Mouse (Mus musculus) kidney, postnatal 0 days (tissue): ENCODE measurements around the gene Sf3b1. TPM values are rescaled to one million over a fixed set of nuclear protein-coding genes. Genes with fewer than 3 reads are reported as not detected.
A peak's percentile ranks its signal among the peaks of the same experiment; 100 is the strongest.

Experiments used
- ATAC-seq: fragments of 200-750 bp; cut with Nextera tagmentation; replicated peaks from 2 replicates; pipeline ENCODE4 v1.8.0; 2017; ENCODE audit warnings: low read depth, moderate number of reproducible peaks, moderate TSS enrichment, moderate library complexity; ENCODE audit not compliant: low FRiP score
- DNase-seq: peaks from one replicate; pipeline ENCODE4 v3.0.0-alpha.2; 2016; ENCODE audit warnings: low spot score
- H3K27ac ChIP-seq: fragments of 300-500 bp; sonication (generic); 2 replicates; pipeline ENCODE4 v1.5.1; 2014; ENCODE audit warnings: mild to moderate bottlenecking
- H3K27me3 ChIP-seq: fragments of 300-500 bp; sonication (generic); 2 replicates; pipeline ENCODE4 v1.6.1; 2014; ENCODE audit warnings: low read length, mixed read lengths; ENCODE audit not compliant: insufficient read depth
- H3K36me3 ChIP-seq: fragments of 300-500 bp; sonication (generic); 2 replicates; pipeline ENCODE4 v1.6.1; 2014; ENCODE audit warnings: low read length, mixed read lengths; ENCODE audit not compliant: insufficient read depth
- H3K4me1 ChIP-seq: fragments of 300-500 bp; sonication (generic); replicated peaks from 2 replicates; pipeline ENCODE4 v1.6.1; 2014; ENCODE audit warnings: antibody characterized with exemption, low read length, mixed read lengths; ENCODE audit not compliant: insufficient read depth
- H3K4me2 ChIP-seq: fragments of 300-500 bp; sonication (generic); 2 replicates; pipeline ENCODE4 v1.6.1; 2014; ENCODE audit warnings: mild to moderate bottlenecking, low read length, moderate library complexity, mixed read lengths
- H3K4me3 ChIP-seq: fragments of 300-500 bp; sonication (generic); replicated peaks from 2 replicates; pipeline ENCODE4 v1.5.1; 2014; ENCODE audit warnings: low read depth, low read length
- H3K9ac ChIP-seq: fragments of 300-500 bp; sonication (generic); 2 replicates; pipeline ENCODE4 v1.6.1; 2014; ENCODE audit warnings: low read depth, low read length
- H3K9me3 ChIP-seq: fragments of 300-500 bp; sonication (generic); replicated peaks from 2 replicates; pipeline ENCODE4 v1.6.1; 2016; ENCODE audit warnings: low read length, inconsistent platforms, mixed read lengths
- CTCF ChIP-seq: IDR thresholded peaks from 2 replicates; pipeline ENCODE4 v1.5.1; 2016; ENCODE audit warnings: antibody characterized with exemption, low read depth, mild to moderate bottlenecking, moderate library complexity
- WGBS: fragments of 180-500 bp; shearing (Covaris S2); extraction: QIAGEN DNeasy Blood & Tissue Kit; methylation state at CpG from one replicate; pipeline ENCODE4 v1.1.7; 2014; 5-methylcytosine and 5-hydroxymethylcytosine counted together
- polyA plus RNA-seq: library from polyadenylated mRNA; unstranded; fragments of >200 nt; fragmentation: Nextera tagmentation; extraction: Ambion mirVana; gene quantifications from 2 replicates; pipeline ENCODE4 v1.2.1, GENCODE M21; 2015

Sf3b1 gene
- polyA plus RNA-seq, 1 experiment from 2014 or later = 271 TPM

GRCm38 (mm10) chr1:55051671-55052070 is 24.4 kb upstream of the Sf3b1 start:
- peak overlapping the region; percentile 81; the same call in 1 of the 2 replicates for H3K27ac ChIP-seq
- WGBS = 71% methylated on average over 3 of the region's 3 CpGs
- no peaks in the 10 kb centered on the region for H3K9me3 ChIP-seq
- no peak overlapping the region for H3K4me3 ChIP-seq
- DNase-seq (no peak), ATAC-seq (no peak)
- no peak for TF ChIP-seq CTCF
- 0 out of 2 replicates have a peak, but pooled peaks cover 3% of the 10 kb centered on the region for H3K4me1 ChIP-seq
- peak overlapping the region; percentile 62; the same call in 1 of the 2 replicates for H3K9ac ChIP-seq
- no peaks in the 10 kb centered on the region for H3K27me3 ChIP-seq
- 0 out of 2 replicates have a peak overlapping the region, but pooled peaks have one; percentile 85 for H3K4me2 ChIP-seq
- H3K36me3 ChIP-seq = no peaks in the 10 kb centered on the region

GRCm38 (mm10) chr1:55048841-55049587 is 21.7 kb upstream of the Sf3b1 start:
- no peak for ATAC-seq
- Histone ChIP-seq H3K9ac (no peak overlapping the region), H3K27ac (no peak overlapping the region), H3K27me3 (no peaks in the 10 kb centered on the region), H3K4me3 (no peak overlapping the region), H3K4me2 (no peak overlapping the region), H3K36me3 (no peaks in the 10 kb centered on the region), H3K4me1 (0 out of 2 replicates have a peak, but pooled peaks cover 3% of the 10 kb centered on the region), H3K9me3 (no peaks in the 10 kb centered on the region)
- no peak for DNase-seq
- TF ChIP-seq CTCF = no peak
- 64% methylated on average over 4 of the region's 4 CpGs for WGBS

GRCm38 (mm10) chr1:55043164-55043563 is 15.9 kb upstream of the Sf3b1 start:
- no peaks in the 10 kb centered on the region for H3K36me3 ChIP-seq
- no peaks in the 10 kb centered on the region for H3K27me3 ChIP-seq
- H3K4me2 ChIP-seq = no peak overlapping the region
- ATAC-seq = no peak
- no peaks in the 10 kb centered on the region; the same call in 1 of the 2 replicates for H3K9me3 ChIP-seq
- WGBS = 78% methylated on average over 3 of the region's 3 CpGs
- no peaks in the 10 kb centered on the region for H3K4me1 ChIP-seq
- H3K4me3 ChIP-seq = no peak overlapping the region
- DNase-seq = no peak
- H3K9ac ChIP-seq = no peak overlapping the region
- H3K27ac ChIP-seq = no peak overlapping the region
- no peak for TF ChIP-seq CTCF

GRCm38 (mm10) chr1:55042246-55042645 is 15.0 kb upstream of the Sf3b1 start:
- Histone ChIP-seq H3K27ac (no peak overlapping the region), H3K4me1 (no peaks in the 10 kb centered on the region), H3K9ac (no peak overlapping the region), H3K36me3 (no peaks in the 10 kb centered on the region), H3K4me3 (no peak overlapping the region), H3K9me3 (no peaks in the 10 kb centered on the region; the same call in 1 of the 2 replicates), H3K4me2 (no peak overlapping the region), H3K27me3 (no peaks in the 10 kb centered on the region)
- no peak for ATAC-seq
- WGBS = 54% methylated on average over 1 of the region's 1 CpGs
- no peak for DNase-seq
- no peak for TF ChIP-seq CTCF

- no peak overlapping the region for H3K4me2 ChIP-seq
- no peaks in the 10 kb centered on the region for H3K4me1 ChIP-seq
- H3K4me3 ChIP-seq = no peak overlapping the region
- H3K36me3 ChIP-seq = no peaks in the 10 kb centered on the region
- H3K9me3 ChIP-seq = no peaks in the 10 kb centered on the region; the same call in 1 of the 2 replicates
- 92% methylated on average over 4 of the region's 4 CpGs for WGBS
- H3K27ac ChIP-seq = no peak overlapping the region
- H3K9ac ChIP-seq = no peak overlapping the region
- no peak for TF ChIP-seq CTCF
- ATAC-seq = no peak
- no peak for DNase-seq
- no peaks in the 10 kb centered on the region for H3K27me3 ChIP-seq
Observed at GRCm38 (mm10) chr1:55041691-55042090, 14.4 kb upstream of the Sf3b1 start.

- DNase-seq (no peak), ATAC-seq (no peak)
- no peak overlapping the region for H3K27ac ChIP-seq
- H3K4me1 ChIP-seq = no peaks in the 10 kb centered on the region
- H3K9ac ChIP-seq = no peak overlapping the region
- TF ChIP-seq CTCF = no peak
- H3K9me3 ChIP-seq = no peaks in the 10 kb centered on the region; the same call in 1 of the 2 replicates
- H3K36me3 ChIP-seq = no peaks in the 10 kb centered on the region
- no peaks in the 10 kb centered on the region for H3K27me3 ChIP-seq
- H3K4me3 ChIP-seq = no peak overlapping the region
- 88% methylated on average over 1 of the region's 1 CpGs for WGBS
- no peak overlapping the region for H3K4me2 ChIP-seq
Observed at GRCm38 (mm10) chr1:55039944-55040343, 12.7 kb upstream of the Sf3b1 start.
